Mouse (Mus musculus) lung, adult 2 months (tissue): ENCODE results near the gene Gm10320.

Experiments used
- CTCF ChIP-seq: fragments of 200-500 bp; IDR thresholded peaks from 2 replicates; pipeline ENCODE4 v1.5.1; 2011; ENCODE audit warnings: mild to moderate bottlenecking, low read length, control low read depth; ENCODE audit not compliant: insufficient read depth
- POLR2A ChIP-seq: fragments of 200-500 bp; IDR thresholded peaks from 2 replicates; pipeline ENCODE4 v1.6.1; 2011; ENCODE audit warnings: low read depth, mild to moderate bottlenecking, control low read depth, low read length, borderline replicate concordance; ENCODE audit errors: extremely low read depth

- TF ChIP-seq POLR2A (no peak), CTCF (no peak)
Measured at GRCm38 (mm10) chr13:98532699-98533375, 41.0 kb upstream of the Gm10320 start.
